20 mouse cellular contexts compared by ENCODE assay signal in genomic region chr14:20371854-20372253, GRCm38 (mm10). TPM values are rescaled to one million over a fixed set of nuclear protein-coding genes. Genes with fewer than 3 reads are reported as not detected.
DNase-seq lines count a peak whose midpoint lies in the region; TF ChIP-seq lines count a peak whose summit lies in the region.
"Had no signal": no experiment of that assay in that cellular context is flagged by ENCODE, and none has a peak within 500 bp of the region (broad histone marks: within the 10 kb centered on the region; RNA-seq: fewer than 3 reads in every experiment).

No protein-coding gene starts in this region.

- H3K36me3 ChIP-seq in spleen, adult 2 months (ENCODE audit: control insufficient read depth, insufficient read depth, low read length) = peaks cover 13% of the 10 kb centered on the region

- 63% methylated on average over 1 of the region's 1 CpGs for WGBS in spleen, adult 2 months

- H3K27me3 ChIP-seq in spleen, adult 2 months (ENCODE audit: control insufficient read depth, insufficient read depth, low read length) = no peaks in the 10 kb centered on the region
- H3K27me3 ChIP-seq: embryonic facial prominence, embryonic 13.5 days; embryonic facial prominence, embryonic 15.5 days; forebrain, embryonic 12.5 days; Patski had no signal

- DNase-seq in spleen, adult 2 months (ENCODE audit: low read depth in 1 of 2, low spot score in 2 of 2) = no peak
- no peak for DNase-seq in spleen, adult 12 weeks (ENCODE audit: low spot score)
- DNase-seq in retina, postnatal 1 day = no peak
- no peak for DNase-seq in layer of hippocampus, adult 11-12 months (ENCODE audit: low spot score)
- DNase-seq: adrenal gland, adult 8-10 months; adrenal gland, postnatal 14 days; cerebellum, adult 11 months; cerebellum, adult 18-20 months; cerebellum, adult 8-10 months; cerebellum, adult 9-11 months; cerebellum, postnatal 14 days; cerebellum, postnatal 36 days; embryo, embryonic 11 days had no signal

- TF ChIP-seq CTCF in spleen, adult 2 months (IDR thresholded peaks at IDR 0.05; ENCODE audit: extremely low read depth, insufficient read depth, insufficient read length, insufficient replicate concordance) = no peak
- TF ChIP-seq CTCF in bone marrow macrophage, adult 2 months (IDR thresholded peaks at IDR 0.05; ENCODE audit: low read depth, low read length) = no peak

- H3K27ac ChIP-seq in spleen, adult 2 months (ENCODE audit: insufficient read depth, low read length) = peak overlapping the region; percentile 23; the same call in 1 of the 2 replicates
- H3K27ac ChIP-seq in bone marrow macrophage, adult 2 months (ENCODE audit: insufficient read depth, low read depth, low read length) = peak overlapping the region; percentile 41
- H3K27ac ChIP-seq: embryonic facial prominence, embryonic 13.5 days; embryonic facial prominence, embryonic 15.5 days; forebrain, embryonic 10.5 days; forebrain, embryonic 12.5 days had no signal

- no peak overlapping the region for H3K4me3 ChIP-seq in spleen, adult 2 months (ENCODE audit: extremely low read depth, insufficient read depth, insufficient read length)
- no peak overlapping the region for H3K4me3 ChIP-seq in bone marrow macrophage, adult 2 months (ENCODE audit: insufficient read depth, low read length)
- H3K4me3 ChIP-seq: embryonic facial prominence, embryonic 13.5 days; embryonic facial prominence, embryonic 15.5 days; erythroblast, embryonic 14.5 days; forebrain, embryonic 10.5 days; forebrain, embryonic 12.5 days had no signal

- no peak for TF ChIP-seq POLR2A in spleen, adult 2 months (IDR thresholded peaks at IDR 0.05; ENCODE audit: low read depth, low read length)
- no peak for TF ChIP-seq POLR2A in bone marrow macrophage, adult 2 months (IDR thresholded peaks at IDR 0.05; ENCODE audit: borderline replicate concordance, low read depth, low read length)

- peaks cover 7% of the 10 kb centered on the region for H3K4me1 ChIP-seq in spleen, adult 2 months (ENCODE audit: control insufficient read depth, insufficient read depth, insufficient read length)
- peaks cover 18% of the 10 kb centered on the region for H3K4me1 ChIP-seq in bone marrow macrophage, adult 2 months (ENCODE audit: control insufficient read depth, insufficient read depth, low read length)
- H3K4me1 ChIP-seq: embryonic facial prominence, embryonic 13.5 days; embryonic facial prominence, embryonic 15.5 days; forebrain, embryonic 10.5 days; forebrain, embryonic 12.5 days had no signal

RNA-seq across cellular contexts. Expression of gene Dnajc9, which starts 16.9 kb away (rescaled TPM):
- polyA plus RNA-seq in spleen, adult 2 months (2012; rRNA removed) = 50.8 and 85.7 TPM in 2 replicates
- polyA plus RNA-seq in bone marrow macrophage, adult 2 months (2012; ENCODE audit: insufficient read depth, insufficient read length, missing spikeins) = 42.3 and 49.4 TPM in 2 replicates

RNA-seq across cellular contexts. Expression of gene Mrps16, which starts 21.6 kb away (rescaled TPM):
- 27.6 and 39.6 TPM in 2 replicates for polyA plus RNA-seq in spleen, adult 2 months (2012; rRNA removed)
- polyA plus RNA-seq in bone marrow macrophage, adult 2 months (2012; ENCODE audit: insufficient read depth, insufficient read length, missing spikeins) = 37.0 and 37.5 TPM in 2 replicates

RNA-seq across cellular contexts. Expression of gene Fam149b, which starts 23.9 kb away (rescaled TPM):
- polyA plus RNA-seq in spleen, adult 2 months (2012; rRNA removed) = 12.6 and 15.4 TPM in 2 replicates
- 21.4 and 30.6 TPM in 2 replicates for polyA plus RNA-seq in bone marrow macrophage, adult 2 months (2012; ENCODE audit: insufficient read depth, insufficient read length, missing spikeins)

RNA-seq across cellular contexts. Expression of gene Ecd, which starts 23.9 kb away (rescaled TPM):
- polyA plus RNA-seq in spleen, adult 2 months (2012; rRNA removed) = 13.2 and 14.2 TPM in 2 replicates
- 25.0 and 29.4 TPM in 2 replicates for polyA plus RNA-seq in bone marrow macrophage, adult 2 months (2012; ENCODE audit: insufficient read depth, insufficient read length, missing spikeins)
